Mouse (Mus musculus): Measurements from ENCODE around the gene Egln3. TPM values are rescaled to one million over a fixed set of nuclear protein-coding genes. Genes with fewer than 3 reads are reported as not detected.
A peak's percentile ranks its signal among the peaks of the same experiment; 100 is the strongest.

The Egln3 gene
- polyA plus RNA-seq, 1 experiment from 2014 or later: 2.9 TPM

DNA sequence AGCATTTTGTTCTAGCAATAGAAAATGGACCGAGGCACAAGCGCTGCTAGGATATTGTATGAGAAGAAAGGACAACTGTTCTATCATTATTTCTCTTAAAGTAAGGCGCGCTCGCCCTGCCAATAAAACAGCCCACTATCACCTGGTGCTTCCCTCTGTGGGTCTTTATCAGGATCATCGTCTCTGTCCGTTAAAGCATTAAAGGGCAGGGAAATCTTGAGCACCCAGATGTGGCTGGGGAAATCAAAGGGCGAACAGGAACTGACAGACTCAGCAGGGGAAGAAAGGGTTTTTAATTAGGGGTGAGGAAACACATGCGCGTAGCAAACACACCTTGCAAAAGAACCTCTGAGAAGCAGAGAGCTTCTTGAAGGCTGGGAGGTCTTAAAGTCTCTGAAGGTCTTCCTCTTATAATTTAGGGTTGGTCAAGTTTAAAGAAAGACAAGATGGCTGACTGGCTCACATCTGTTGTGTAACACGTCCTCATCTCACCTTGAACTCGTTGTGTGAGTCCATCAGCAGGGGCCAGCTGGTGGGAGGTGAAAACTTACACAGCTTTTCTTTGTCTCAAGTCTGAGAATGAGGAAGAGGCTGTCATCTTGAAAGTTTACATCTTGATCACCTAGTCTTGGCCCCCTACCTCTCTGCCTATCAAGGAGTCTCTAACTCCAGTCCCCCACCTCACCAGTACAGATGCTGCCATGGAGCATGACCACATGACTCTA, 18.5 kb upstream of the Egln3 start:
- no peak for DNase-seq (ENCODE audit: low spot score)
- H3K27me3 ChIP-seq (ENCODE audit: low read depth, poor library complexity, severe bottlenecking): no peaks in the 10 kb centered on the region
- H3K27ac ChIP-seq: no peak overlapping the region
- H3K4me3 ChIP-seq: no peak overlapping the region
- H3K9me3 ChIP-seq (replicated peaks): no peaks in the 10 kb centered on the region
- 52% methylated on average over 12 of the region's 12 CpGs for WGBS
- H3K4me1 ChIP-seq: peaks cover 22% of the 10 kb centered on the region
- H3K36me3 ChIP-seq: no peaks in the 10 kb centered on the region

DNA sequence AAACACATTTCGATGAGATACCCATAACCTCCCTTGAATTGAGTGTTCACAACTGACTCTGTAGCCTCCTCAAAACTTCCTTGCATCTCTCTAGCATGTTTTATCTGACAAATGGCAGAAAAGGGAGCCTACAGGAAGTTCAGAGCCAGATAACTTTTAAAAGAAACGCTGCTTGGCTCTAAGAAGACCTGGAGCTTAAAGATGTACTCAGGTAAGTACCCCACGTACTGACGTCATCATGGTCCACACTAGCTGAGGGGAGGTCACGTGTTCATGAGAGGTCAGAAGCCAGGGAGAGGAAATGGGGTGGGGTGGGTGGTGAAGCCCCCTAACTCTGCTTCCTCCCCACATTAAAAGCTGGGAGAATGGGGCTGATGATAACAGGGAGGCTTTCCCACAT, 13.0 kb upstream of the Egln3 start:
- no peak overlapping the region for H3K27ac ChIP-seq
- no peaks in the 10 kb centered on the region for H3K9me3 ChIP-seq (replicated peaks)
- no peak overlapping the region for H3K4me3 ChIP-seq
- H3K4me1 ChIP-seq: peaks cover 19% of the 10 kb centered on the region
- H3K27me3 ChIP-seq (ENCODE audit: low read depth, poor library complexity, severe bottlenecking): no peaks in the 10 kb centered on the region
- DNase-seq (ENCODE audit: low spot score): no peak
- H3K36me3 ChIP-seq: no peaks in the 10 kb centered on the region
- 86% methylated on average over 5 of the region's 5 CpGs for WGBS

DNA sequence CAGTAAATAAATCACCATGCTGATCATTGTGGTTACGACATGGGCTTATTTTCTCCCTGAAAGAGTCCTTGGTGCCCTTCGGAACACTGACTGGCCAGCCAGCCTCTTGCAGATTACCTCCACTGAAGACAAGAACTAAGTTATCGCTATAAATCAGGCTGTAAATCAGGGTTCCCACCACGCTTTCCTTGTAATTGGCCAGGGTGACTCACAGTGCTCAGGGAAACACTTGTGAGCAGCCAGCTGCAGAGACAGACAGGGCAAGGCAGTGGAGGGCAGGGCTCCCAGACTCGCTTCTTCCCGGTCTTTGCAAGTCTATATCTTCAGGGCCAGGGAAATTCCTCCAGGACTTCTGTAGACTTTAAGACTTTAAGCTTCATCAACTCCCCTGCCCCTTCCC, 10.8 kb upstream of the Egln3 start:
- Histone ChIP-seq H3K4me1 (peaks cover 18% of the 10 kb centered on the region), H3K27ac (no peak overlapping the region), H3K27me3 (ENCODE audit: low read depth, poor library complexity, severe bottlenecking) (no peaks in the 10 kb centered on the region), H3K36me3 (no peaks in the 10 kb centered on the region), H3K9me3 (replicated peaks) (no peaks in the 10 kb centered on the region), H3K4me3 (no peak overlapping the region)
- 33% methylated on average over 6 of the region's 6 CpGs for WGBS
- DNase-seq (ENCODE audit: low spot score): no peak

DNA sequence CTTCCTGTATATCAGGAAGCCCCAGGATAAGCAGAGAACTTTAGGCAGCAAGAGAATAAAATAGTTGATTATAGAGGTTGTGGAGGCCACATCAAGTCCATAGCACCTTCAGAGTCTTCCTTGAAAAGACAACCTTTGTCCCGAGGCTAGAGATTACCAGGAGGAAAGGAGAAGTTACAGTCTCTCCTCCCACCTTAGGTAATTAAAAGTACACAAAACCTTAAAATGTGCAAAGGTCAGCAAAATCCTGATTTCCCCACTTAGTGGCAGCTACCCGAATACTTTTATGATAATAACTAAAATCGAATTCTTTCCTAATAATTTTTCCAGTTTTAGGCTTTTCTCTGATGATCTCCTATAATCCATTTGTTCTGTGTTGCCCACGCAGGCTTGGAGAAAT, 10.2 kb upstream of the Egln3 start:
- no peak overlapping the region for H3K4me3 ChIP-seq
- H3K9me3 ChIP-seq (replicated peaks): no peaks in the 10 kb centered on the region
- no peak for DNase-seq (ENCODE audit: low spot score)
- H3K27me3 ChIP-seq (ENCODE audit: low read depth, poor library complexity, severe bottlenecking): no peaks in the 10 kb centered on the region
- H3K27ac ChIP-seq: no peak overlapping the region
- H3K4me1 ChIP-seq: peaks cover 23% of the 10 kb centered on the region
- no peaks in the 10 kb centered on the region for H3K36me3 ChIP-seq
- 81% methylated on average over 4 of the region's 4 CpGs for WGBS

DNA sequence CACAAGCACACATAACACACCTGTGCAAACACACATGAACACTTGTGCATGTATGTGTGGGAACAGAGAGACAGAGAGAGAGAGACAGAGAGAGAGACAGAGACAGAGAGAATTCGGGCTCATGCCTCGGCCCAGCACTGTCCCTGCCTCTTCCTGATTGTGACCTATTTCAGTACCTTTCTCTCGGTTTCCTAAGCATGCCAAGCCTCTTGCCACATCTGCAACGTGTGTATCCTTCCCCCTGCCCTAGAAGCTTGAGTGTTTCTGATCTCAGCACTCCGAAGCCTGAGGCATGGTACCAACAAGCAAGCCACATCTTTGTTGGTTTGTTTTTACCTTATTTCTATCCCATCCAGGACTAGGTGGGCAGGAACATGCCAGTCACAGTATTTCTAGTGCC, 9.6 kb upstream of the Egln3 start:
- no peaks in the 10 kb centered on the region for H3K36me3 ChIP-seq
- DNase-seq (ENCODE audit: low spot score): no peak
- no peak overlapping the region for H3K27ac ChIP-seq
- WGBS: 68% methylated on average over 5 of the region's 5 CpGs
- H3K9me3 ChIP-seq (replicated peaks): no peaks in the 10 kb centered on the region
- H3K4me1 ChIP-seq: peaks cover 24% of the 10 kb centered on the region
- H3K4me3 ChIP-seq: no peak overlapping the region
- H3K27me3 ChIP-seq (ENCODE audit: low read depth, poor library complexity, severe bottlenecking): no peaks in the 10 kb centered on the region

DNA sequence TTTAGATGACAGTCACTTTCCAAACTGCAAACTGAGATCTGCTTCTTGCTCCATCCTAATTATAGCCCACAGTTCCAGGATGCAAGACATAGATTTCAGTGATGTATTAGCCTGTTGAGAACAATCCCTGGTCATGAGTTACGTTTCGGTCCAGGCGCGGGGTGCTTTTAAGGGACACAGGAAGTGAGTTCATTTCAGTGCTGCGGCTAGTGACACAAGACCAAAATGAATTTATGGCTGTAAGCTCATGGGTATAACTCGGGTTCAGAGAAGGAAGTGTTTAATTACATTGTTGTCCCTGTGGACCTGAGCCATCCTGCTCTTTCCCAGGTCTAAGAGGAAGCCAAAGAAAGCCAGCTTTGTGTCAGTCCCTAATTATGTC, 5.5 kb upstream of the Egln3 start:
- Histone ChIP-seq H3K4me3 (no peak overlapping the region), H3K4me1 (peaks cover 13% of the 10 kb centered on the region), H3K27ac (no peak overlapping the region), H3K27me3 (ENCODE audit: low read depth, poor library complexity, severe bottlenecking) (peaks cover 11% of the 10 kb centered on the region), H3K36me3 (no peaks in the 10 kb centered on the region), H3K9me3 (replicated peaks) (no peaks in the 10 kb centered on the region)
- 28% methylated on average over 6 of the region's 6 CpGs for WGBS
- DNase-seq (ENCODE audit: low spot score): no peak

DNA sequence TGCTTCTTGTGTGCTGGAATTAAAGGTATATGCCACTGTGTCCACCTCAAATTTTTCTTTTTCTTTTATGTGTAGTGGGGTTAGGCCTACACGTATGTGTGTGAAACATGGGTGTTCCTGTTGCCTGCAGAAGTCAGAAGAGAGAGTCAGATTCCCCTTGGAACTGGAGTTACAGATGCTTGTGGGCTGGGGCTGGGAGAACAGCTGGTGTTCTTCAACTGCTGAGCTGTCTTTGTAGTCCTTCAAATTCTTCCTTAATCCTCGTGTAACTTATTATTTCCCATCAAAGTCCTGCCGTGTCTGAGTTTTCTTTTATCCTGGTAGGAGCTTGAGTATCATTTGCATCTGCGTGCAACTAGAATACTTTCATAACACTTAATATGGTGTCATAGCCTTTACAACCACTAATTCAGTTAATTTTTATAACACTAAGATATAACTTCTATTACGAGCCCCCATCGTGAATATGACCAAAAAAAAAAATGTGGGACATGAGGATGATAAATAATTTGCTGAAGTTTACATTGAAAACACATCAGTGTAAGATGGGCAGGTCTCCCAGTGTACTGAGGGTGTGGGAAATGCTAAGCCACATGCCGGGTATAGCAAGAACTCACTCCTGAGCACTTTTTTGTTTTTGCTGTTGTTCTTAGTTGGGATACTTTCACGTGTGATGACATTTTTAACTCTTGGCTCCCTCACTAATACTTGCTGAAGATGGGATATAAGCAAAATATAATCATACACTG, 4.9 kb upstream of the Egln3 start:
- no peak overlapping the region for H3K4me3 ChIP-seq
- H3K36me3 ChIP-seq: no peaks in the 10 kb centered on the region
- H3K4me1 ChIP-seq: peaks cover 17% of the 10 kb centered on the region
- H3K27ac ChIP-seq: no peak overlapping the region
- 69% methylated on average over 8 of the region's 8 CpGs for WGBS
- H3K27me3 ChIP-seq (ENCODE audit: low read depth, poor library complexity, severe bottlenecking): peaks cover 14% of the 10 kb centered on the region
- DNase-seq (ENCODE audit: low spot score): no peak
- no peaks in the 10 kb centered on the region for H3K9me3 ChIP-seq (replicated peaks)

DNA sequence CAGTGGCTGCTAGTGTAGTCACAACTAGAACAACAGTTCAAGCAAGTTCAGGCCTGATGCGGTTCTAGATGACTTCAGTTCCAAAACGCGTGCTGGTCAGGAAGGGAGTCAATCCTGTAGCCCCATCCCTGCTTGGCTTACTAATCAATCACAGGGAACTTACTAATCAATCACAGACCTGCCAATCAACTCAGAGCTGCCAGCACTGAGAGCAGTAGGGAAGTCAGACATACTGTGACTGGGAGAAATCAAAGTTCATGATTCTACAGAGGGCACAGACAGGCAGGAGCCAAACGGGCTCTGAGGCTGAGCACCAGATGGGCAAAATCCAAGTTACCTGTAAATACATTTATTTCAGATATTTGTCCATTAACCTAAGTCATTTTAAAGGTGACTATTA, 2.1 kb upstream of the Egln3 start:
- H3K27ac ChIP-seq: no peak overlapping the region
- no peak overlapping the region for H3K4me3 ChIP-seq
- 80% methylated on average over 4 of the region's 4 CpGs for WGBS
- no peaks in the 10 kb centered on the region for H3K36me3 ChIP-seq
- H3K9me3 ChIP-seq (replicated peaks): no peaks in the 10 kb centered on the region
- H3K27me3 ChIP-seq (ENCODE audit: low read depth, poor library complexity, severe bottlenecking): peaks cover 38% of the 10 kb centered on the region
- peaks cover 27% of the 10 kb centered on the region for H3K4me1 ChIP-seq
- no peak for DNase-seq (ENCODE audit: low spot score)

DNA sequence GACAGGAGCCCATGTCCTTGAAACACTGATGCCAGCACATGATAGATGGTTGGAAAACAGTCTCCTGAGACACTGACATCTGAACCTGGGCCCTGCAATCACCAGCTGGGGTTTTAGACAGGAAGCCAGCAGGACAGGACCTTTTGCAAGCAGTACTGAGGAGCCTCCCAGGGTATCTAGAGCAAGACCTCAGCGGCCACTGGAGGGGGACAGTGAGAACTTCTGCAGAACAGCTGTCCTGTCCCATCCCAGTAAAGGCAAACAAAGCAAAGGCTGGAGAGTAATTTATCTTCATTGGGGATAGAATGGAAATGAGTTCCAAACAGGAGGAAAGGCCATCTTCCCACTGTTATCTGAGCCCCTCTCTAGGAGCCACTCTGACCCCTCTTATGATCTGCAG, 1.5 kb upstream of the Egln3 start:
- no peaks in the 10 kb centered on the region for H3K9me3 ChIP-seq (replicated peaks)
- WGBS: 0% methylated on average over 1 of the region's 1 CpGs
- no peaks in the 10 kb centered on the region for H3K36me3 ChIP-seq
- peaks cover 27% of the 10 kb centered on the region for H3K4me1 ChIP-seq
- H3K27ac ChIP-seq: no peak overlapping the region
- no peak for DNase-seq (ENCODE audit: low spot score)
- peaks cover 38% of the 10 kb centered on the region for H3K27me3 ChIP-seq (ENCODE audit: low read depth, poor library complexity, severe bottlenecking)
- H3K4me3 ChIP-seq: no peak overlapping the region

DNA sequence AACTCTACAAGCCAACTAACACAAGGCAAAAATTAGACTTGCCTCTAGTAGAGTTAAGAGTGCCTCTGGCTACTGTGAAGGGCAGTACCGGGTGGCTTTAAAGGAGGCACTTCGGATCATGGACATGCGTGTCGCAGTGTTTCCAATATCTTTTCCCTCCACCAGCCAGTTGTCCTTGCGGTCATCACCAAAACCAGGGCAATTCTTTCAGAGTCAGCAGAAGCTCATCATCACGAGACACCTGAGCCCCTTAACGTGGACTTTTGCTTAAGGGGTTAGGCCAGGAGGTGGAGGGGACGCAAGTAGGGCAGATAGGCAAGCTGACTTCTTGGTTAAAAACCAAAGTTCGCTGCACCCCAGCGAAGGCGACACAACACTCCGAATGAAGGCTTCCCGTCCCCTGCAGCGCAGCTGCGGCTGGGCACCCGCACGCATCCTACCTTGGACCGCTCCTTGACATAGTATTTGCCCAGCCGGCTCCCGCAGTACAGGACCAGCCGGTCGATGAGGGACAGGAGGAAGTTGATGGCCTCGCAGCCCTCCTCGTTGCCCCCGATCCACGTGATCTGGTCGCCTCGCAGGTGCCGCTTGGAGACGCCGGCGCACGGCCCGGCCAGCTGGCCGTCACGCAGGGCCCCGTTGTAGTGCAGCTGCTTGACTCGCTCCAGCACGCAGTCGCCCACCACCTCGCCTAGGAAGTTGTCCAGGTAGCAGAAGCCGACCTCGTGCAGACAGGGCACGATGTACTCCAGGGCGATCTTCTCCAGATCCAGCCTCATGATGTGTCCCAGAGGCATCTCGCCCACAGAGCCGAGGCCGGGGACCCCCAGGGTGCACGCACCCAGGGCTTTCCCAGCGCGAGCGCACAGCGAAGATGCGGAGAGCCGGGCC, 650 bp downstream of the Egln3 start:
- Histone ChIP-seq H3K4me3 (peak overlapping the region; percentile 76), H3K9me3 (replicated peaks) (no peaks in the 10 kb centered on the region), H3K27me3 (ENCODE audit: low read depth, poor library complexity, severe bottlenecking) (peaks cover 38% of the 10 kb centered on the region), H3K27ac (peak overlapping the region; percentile 81), H3K4me1 (peaks cover 25% of the 10 kb centered on the region), H3K36me3 (no peaks in the 10 kb centered on the region)
- peak; percentile 75 for DNase-seq (ENCODE audit: low spot score)
- WGBS: 1% methylated on average over 55 of the region's 55 CpGs

DNA sequence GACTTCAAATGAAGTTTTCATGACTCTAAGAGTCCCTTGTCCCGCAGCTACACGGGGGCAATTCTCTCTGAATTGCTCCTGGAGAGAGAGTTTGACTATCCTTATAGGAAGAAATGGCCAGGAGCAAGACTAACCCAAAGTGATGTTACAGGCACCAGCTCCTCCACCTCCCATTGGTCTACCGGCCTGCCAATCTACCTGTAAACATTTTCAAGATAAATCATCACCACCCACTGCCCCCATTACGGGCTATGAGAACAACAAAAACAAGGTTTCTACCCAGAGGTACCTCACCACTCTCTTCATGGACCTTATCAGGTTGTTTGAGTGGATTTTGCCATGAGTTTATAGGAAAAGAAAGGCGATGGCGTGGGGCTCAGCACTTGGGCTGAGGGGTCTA, 1.4 kb downstream of the Egln3 start:
- H3K27ac ChIP-seq: no peak overlapping the region
- H3K4me3 ChIP-seq: peak overlapping the region; percentile 76
- no peaks in the 10 kb centered on the region for H3K9me3 ChIP-seq (replicated peaks)
- 23% methylated on average over 6 of the region's 6 CpGs for WGBS
- no peaks in the 10 kb centered on the region for H3K36me3 ChIP-seq
- H3K4me1 ChIP-seq: peaks cover 25% of the 10 kb centered on the region
- peaks cover 38% of the 10 kb centered on the region for H3K27me3 ChIP-seq (ENCODE audit: low read depth, poor library complexity, severe bottlenecking)
- no peak for DNase-seq (ENCODE audit: low spot score)

DNA sequence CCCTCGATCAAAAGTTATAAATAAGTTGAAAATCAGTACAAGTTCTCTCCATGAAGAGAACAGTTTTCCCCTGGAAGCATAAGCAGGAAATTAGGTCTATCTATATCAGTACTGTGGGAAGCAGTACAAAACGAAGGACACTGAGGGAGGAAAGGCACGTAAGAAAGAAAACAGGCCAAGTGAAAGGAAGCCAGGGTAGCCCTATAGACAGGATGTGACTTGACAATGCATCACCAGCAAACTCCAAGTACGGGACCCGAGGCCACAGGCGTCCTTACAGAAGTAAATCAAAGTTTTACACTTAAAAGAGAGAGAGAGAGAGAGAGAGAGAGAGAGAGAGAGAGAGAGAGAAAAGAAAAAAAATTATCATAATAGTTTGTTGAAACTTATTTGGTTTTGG, 2.8 kb downstream of the Egln3 start:
- H3K27ac ChIP-seq: no peak overlapping the region
- peaks cover 38% of the 10 kb centered on the region for H3K27me3 ChIP-seq (ENCODE audit: low read depth, poor library complexity, severe bottlenecking)
- no peak for DNase-seq (ENCODE audit: low spot score)
- H3K4me3 ChIP-seq: no peak overlapping the region
- peaks cover 25% of the 10 kb centered on the region for H3K4me1 ChIP-seq
- H3K36me3 ChIP-seq: no peaks in the 10 kb centered on the region
- H3K9me3 ChIP-seq (replicated peaks): no peaks in the 10 kb centered on the region
- WGBS: 46% methylated on average over 6 of the region's 6 CpGs

DNA sequence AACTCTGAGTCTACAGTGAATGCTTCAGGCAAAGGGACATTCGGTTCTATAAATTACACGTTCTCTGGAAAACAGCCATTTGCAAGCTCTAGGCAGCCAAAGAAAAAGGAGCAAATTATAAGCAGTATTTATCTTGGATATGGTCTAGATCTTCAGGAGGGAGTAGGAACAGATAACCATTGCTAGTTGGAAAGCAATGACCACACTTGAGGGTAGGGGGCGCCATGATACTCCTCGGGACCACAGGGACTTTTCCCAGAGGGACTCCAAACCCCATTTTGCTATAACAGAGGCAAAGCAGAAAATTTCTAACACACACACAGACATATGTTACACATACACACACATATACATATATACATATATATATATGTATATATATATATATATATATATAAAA, 3.5 kb downstream of the Egln3 start:
- H3K4me1 ChIP-seq: peaks cover 25% of the 10 kb centered on the region
- no peak overlapping the region for H3K4me3 ChIP-seq
- 48% methylated on average over 4 of the region's 4 CpGs for WGBS

More for the DNA sequence above, 3.5 kb downstream of the Egln3 start:
- H3K9me3 ChIP-seq (replicated peaks): no peaks in the 10 kb centered on the region
- H3K36me3 ChIP-seq: no peaks in the 10 kb centered on the region
- no peak overlapping the region for H3K27ac ChIP-seq
- peaks cover 36% of the 10 kb centered on the region for H3K27me3 ChIP-seq (ENCODE audit: low read depth, poor library complexity, severe bottlenecking)
- no peak for DNase-seq (ENCODE audit: low spot score)
